Mouse (Mus musculus) E14TG2a.4 (cell line): ENCODE results near the gene Sh3d19.

Experiments used
- CTCF ChIP-seq: conservative IDR thresholded peaks from 2 replicates; pipeline ENCODE4 v1.5.1; 2014; ENCODE audit warnings: low read length
- POU5F1 ChIP-seq: IDR thresholded peaks from 2 replicates; pipeline ENCODE4 v1.6.1; 2014; ENCODE audit warnings: low read length, borderline replicate concordance

GRCm38 (mm10) chr3:86114659-86115338, 143.9 kb downstream of the Sh3d19 start:
- TF ChIP-seq CTCF (no peak), POU5F1 (no peak)
